Mouse (Mus musculus): ENCODE measurements around the gene Apoc2.

The Apoc2 gene

GRCm38 (mm10) chr7:19698907-19699826 is 21.4 kb upstream of the Apoc2 start, which contains the start of gene Apoe:
Gene Apoe (minus strand): TSS chr7:19699188.
- DNase-seq (ENCODE audit: low read depth, low spot score) = peak; percentile 88

GRCm38 (mm10) chr7:19697949-19698906 is 20.5 kb upstream of the Apoc2 start:
- DNase-seq (ENCODE audit: low read depth, low spot score) = peak; percentile 70

- peak; percentile 51 for DNase-seq (ENCODE audit: low read depth, low spot score)
These were observed 18.7 kb upstream of the Apoc2 start for GRCm38 (mm10) chr7:19696336-19696873.

- DNase-seq (ENCODE audit: low read depth, low spot score) = peak; percentile 49
These were observed 18.1 kb upstream of the Apoc2 start for GRCm38 (mm10) chr7:19695881-19696280.

- DNase-seq (ENCODE audit: low read depth, low spot score) = no peak
These were observed 17.5 kb upstream of the Apoc2 start for GRCm38 (mm10) chr7:19695213-19695594.

GRCm38 (mm10) chr7:19694336-19695212 is 16.8 kb upstream of the Apoc2 start:
- no peak for DNase-seq (ENCODE audit: low read depth, low spot score)

GRCm38 (mm10) chr7:19693421-19693820 is 15.7 kb upstream of the Apoc2 start:
- no peak for DNase-seq (ENCODE audit: low read depth, low spot score)

GRCm38 (mm10) chr7:19691873-19692865 is 14.4 kb upstream of the Apoc2 start, which contains the start of gene Apoc1:
Gene Apoc1 (minus strand): TSS chr7:19692660.
- DNase-seq (ENCODE audit: low read depth, low spot score) = peak; percentile 97

- DNase-seq (ENCODE audit: low read depth, low spot score) = peak; percentile 56
These were observed 13.7 kb upstream of the Apoc2 start for GRCm38 (mm10) chr7:19691434-19691833.

GRCm38 (mm10) chr7:19690845-19691244 is 13.1 kb upstream of the Apoc2 start:
- DNase-seq (ENCODE audit: low read depth, low spot score) = no peak

- no peak for DNase-seq (ENCODE audit: low read depth, low spot score)
These were observed 10.9 kb upstream of the Apoc2 start for GRCm38 (mm10) chr7:19688611-19689010.

GRCm38 (mm10) chr7:19688101-19688500 is 10.4 kb upstream of the Apoc2 start:
- no peak for DNase-seq (ENCODE audit: low read depth, low spot score)

GRCm38 (mm10) chr7:19686927-19687583 is 9.3 kb upstream of the Apoc2 start:
- DNase-seq (ENCODE audit: low read depth, low spot score) = peak; percentile 86

GRCm38 (mm10) chr7:19686521-19686920 is 8.8 kb upstream of the Apoc2 start:
- DNase-seq (ENCODE audit: low read depth, low spot score) = no peak

GRCm38 (mm10) chr7:19685374-19685773 is 7.6 kb upstream of the Apoc2 start:
- no peak for DNase-seq (ENCODE audit: low read depth, low spot score)

GRCm38 (mm10) chr7:19683771-19684201 is 6.0 kb upstream of the Apoc2 start:
- DNase-seq (ENCODE audit: low read depth, low spot score) = no peak

- no peak for DNase-seq (ENCODE audit: low read depth, low spot score)
These were observed 5.2 kb upstream of the Apoc2 start for GRCm38 (mm10) chr7:19682979-19683378.

GRCm38 (mm10) chr7:19681202-19681694 is 3.5 kb upstream of the Apoc2 start, which contains the start of the genes Gm44805 and Apoc4:
Gene Gm44805 (minus strand): TSS chr7:19681423.
Gene Apoc4 (minus strand): TSS chr7:19681479.
- DNase-seq (ENCODE audit: low read depth, low spot score) = no peak

GRCm38 (mm10) chr7:19680702-19681101 is 3.0 kb upstream of the Apoc2 start:
- no peak for DNase-seq (ENCODE audit: low read depth, low spot score)
